Mouse (Mus musculus): ENCODE results near the gene Tcap.

The Tcap gene

DNA sequence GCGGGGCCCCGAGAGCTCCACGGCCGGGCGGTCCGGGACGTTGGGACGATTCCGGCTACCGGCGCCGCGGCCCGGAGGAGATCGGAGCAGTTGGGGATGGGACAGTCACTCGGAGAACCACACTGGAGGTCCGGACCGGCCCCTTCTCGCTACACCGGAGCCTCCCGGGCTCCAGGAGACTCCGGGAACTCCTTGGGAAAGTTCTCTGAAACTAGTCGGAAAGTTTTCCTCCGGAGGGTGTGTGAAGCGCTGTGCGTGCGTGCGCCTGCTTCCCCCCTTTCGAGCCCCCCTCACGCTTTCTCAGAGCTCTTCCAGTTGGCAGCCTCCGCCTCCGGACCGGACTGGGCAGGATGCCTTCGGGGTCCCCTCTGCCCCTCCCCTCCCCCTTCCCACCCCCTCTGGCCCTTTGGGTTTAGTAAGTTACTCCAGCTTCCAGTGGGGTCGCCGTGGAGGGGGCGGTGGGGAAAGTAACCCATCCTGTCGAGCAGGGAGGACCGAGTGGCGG, 29.2 kb downstream of the Tcap start:
- no peak for DNase-seq

- DNase-seq, result no peak
Measured at GRCm38 (mm10) chr11:98413731-98414130, 30.1 kb downstream of the Tcap start.

GRCm38 (mm10) chr11:98414162-98414561, 30.6 kb downstream of the Tcap start:
- no peak for DNase-seq

DNA sequence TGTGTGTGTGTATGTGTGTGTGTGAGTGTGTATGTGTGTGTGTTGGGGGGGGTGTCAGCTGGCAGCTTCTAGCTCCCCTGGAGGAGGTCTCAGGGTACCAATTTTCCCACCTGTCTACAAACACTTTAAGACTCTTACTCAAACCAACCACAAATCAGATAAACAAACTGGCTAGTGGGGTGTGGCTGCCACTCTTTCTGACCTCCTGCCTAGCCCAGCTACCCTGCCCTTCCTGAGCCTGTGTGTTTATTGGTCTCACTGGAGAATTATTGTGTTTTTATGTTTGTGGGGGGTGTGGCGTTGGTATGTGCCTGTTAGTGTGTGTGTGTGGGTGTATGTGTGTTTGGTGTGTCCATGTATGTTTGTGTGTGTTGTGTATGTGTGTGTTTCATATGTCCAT, 33.5 kb downstream of the Tcap start:
- no peak for DNase-seq

- DNase-seq, result no peak
Measured at GRCm38 (mm10) chr11:98418273-98418672, 34.7 kb downstream of the Tcap start.

GRCm38 (mm10) chr11:98418939-98419547, 35.4 kb downstream of the Tcap start:
- DNase-seq, result no peak

- no peak for DNase-seq
Measured at GRCm38 (mm10) chr11:98426592-98426991, 43.0 kb downstream of the Tcap start.

DNA sequence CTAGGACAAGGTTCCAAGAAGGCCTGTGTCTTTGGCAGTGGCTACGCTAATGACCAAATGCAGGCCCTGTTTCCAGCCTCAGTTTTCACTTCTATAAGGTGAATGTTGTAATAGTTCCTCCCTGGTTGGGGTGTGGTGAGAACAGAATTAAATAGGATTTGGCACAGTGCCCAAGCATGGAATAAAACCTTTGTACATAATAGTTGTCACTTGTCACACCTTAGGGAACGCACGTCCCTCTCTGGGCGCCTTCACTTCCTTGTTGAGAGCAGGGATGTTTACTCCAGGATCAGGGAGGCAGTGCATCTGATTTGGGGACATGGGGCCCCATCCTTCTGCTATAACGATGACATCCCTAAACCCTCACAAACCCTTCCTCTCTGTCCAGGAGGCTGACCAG, 44.8 kb downstream of the Tcap start:
- no peak for DNase-seq

- DNase-seq, result no peak
Measured at GRCm38 (mm10) chr11:98431743-98432502, 48.3 kb downstream of the Tcap start.
